Mouse (Mus musculus) layer of hippocampus, postnatal 10 days (tissue): ENCODE data around the gene Kcnj12. TPM values are rescaled to one million over a fixed set of nuclear protein-coding genes. Genes with fewer than 3 reads are reported as not detected.

Experiments
- DNase-seq, 2 experiments: peaks; one replicate each; pipeline ENCODE4 v3.0.0; 2021; ENCODE audit warnings: low spot score in 2 of 2
- long read RNA-seq: library from polyadenylated mRNA; stranded (forward); transcript quantifications from one replicate; pipeline ENCODE4 v2.0.0, GENCODE M21; 2023
- total RNA-seq, 2 experiments: library from RNA; stranded (reverse); gene quantifications; 2 replicates each; pipeline ENCODE4 v1.2.3; 2021

The Kcnj12 gene
- total RNA-seq = 1 to 10 TPM; 7.4 to 8.2 TPM
- long read RNA-seq, partial matches to known transcripts = 0 of 2 reads
- long read RNA-seq, other reads (novel, unspliced or antisense) = 0 of 2 reads

- no peak for DNase-seq
Observed at GRCm38 (mm10) chr11:61022550-61023391, at the start of gene Kcnj12. TSS of gene Kcnj12 (plus strand) at chr11:61022564.

- DNase-seq = no peak
Observed at GRCm38 (mm10) chr11:60975097-60975496, 47.3 kb upstream of the Kcnj12 start.

- DNase-seq = no peak
Observed at GRCm38 (mm10) chr11:60976234-60976633, 46.1 kb upstream of the Kcnj12 start.

GRCm38 (mm10) chr11:60976742-60977141, 45.6 kb upstream of the Kcnj12 start:
- no peak for DNase-seq

DNA sequence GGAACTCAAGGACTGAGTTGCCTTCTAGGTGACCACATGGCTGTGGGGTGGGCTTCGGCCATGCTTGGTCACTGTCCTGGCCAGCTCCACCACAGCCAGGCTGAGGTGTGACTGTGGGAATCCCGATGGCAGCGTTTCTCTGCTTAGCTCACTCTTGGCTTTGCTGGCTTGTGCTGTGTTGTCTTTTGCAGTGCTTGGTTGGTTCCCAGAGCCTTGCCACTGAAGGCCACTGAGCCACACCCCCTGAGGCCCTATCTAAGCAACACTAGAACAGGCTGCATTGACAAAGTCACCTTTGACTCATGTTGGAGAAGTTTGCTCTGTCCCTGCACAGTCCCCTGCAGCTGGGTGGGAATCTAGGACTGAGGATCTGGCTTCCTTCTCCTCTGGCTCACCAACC, 45.2 kb upstream of the Kcnj12 start:
- no peak for DNase-seq

DNA sequence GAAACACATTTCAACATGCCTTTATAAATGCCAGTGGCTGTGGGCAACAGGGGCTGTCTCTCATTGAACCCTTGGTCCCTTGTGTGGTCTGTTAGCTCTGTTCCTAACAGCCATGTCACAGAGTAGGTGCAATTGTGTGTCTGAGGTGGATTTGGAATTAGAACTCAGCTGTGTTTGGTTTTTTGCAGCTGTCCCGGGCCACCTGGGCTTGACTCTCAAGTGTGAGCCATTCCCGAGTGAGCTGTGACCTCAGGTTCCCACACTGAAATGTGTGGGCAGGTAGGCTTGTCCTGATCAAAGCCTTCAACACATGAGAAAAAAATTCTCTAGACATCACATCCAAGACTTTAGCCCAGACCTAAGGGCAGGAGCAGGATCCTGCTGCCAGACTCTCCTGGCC, 43.7 kb upstream of the Kcnj12 start:
- no peak for DNase-seq

DNA sequence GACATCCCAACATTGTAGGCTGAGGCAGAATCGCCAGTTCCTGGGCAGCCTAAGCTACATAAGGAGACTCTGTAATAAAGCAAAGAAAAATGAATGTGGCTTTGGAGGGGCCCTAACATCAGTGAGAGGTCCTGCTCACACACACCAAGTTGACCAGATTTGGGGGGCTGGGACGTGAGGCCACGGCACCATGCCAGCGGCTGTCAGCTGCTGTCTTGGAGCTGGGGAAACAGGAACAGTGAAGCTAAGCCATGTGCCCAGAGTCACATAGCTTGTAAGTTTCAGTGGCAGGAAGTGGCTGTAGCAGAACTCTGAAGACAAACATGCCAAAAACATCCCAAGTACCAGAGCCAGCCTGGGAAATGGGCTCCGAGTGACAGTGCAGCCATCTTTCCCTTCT, 42.6 kb upstream of the Kcnj12 start:
- DNase-seq = no peak

GRCm38 (mm10) chr11:60981693-60982486, 40.5 kb upstream of the Kcnj12 start:
- DNase-seq = no peak

DNA sequence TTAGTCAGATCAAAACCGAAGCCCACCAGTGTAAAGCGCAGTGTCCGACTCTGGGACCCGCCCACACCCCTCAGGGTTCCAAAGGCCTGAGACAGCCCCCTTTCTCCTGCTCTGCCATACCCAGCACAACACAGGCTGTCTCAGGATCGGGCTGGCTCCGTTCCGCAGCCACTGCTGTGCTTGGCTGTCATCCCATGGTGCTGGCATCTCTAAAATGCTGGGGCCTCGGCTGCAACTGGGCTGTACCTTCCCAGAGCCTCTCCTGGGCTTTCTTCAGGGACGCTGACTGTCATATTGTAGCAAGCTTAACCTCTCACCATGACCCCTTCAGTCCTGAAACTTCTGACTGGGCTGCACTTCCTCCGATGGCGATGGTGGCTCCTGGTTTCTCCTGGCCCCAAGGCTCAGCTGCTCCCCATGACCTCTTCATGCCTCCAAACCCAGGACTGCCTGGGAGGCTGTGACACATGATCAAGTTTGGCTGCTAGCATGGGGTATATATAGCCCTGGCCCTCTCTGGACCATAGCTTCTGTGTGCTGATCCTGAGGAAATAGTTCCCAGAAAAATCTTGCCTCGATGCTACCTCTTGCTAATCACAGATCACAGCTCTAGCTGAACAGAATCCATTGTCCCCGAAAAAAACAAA, 37.3 kb upstream of the Kcnj12 start:
- DNase-seq = peak; percentile 57 to 69

DNA sequence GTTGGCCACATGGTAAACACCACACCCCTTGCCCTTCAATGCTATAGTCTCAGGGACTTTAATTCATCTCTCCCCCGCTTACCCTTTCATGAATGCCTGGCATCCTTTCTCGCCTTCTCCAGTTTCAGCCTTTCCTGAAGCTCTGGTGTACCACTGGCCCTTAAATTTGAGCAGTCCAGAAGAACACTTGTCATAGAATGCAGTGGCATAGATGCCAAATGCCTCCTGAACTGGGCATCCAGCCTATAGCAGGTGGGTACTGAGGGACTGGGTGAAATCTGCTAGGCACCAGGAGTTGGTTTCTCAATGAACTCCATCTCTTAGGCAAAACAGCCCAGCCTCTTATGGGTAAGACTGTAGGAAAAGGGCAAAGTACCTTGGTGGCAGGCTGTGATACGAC, 31.9 kb upstream of the Kcnj12 start:
- DNase-seq = no peak

GRCm38 (mm10) chr11:61002736-61003135, 19.6 kb upstream of the Kcnj12 start:
- DNase-seq = no peak

DNA sequence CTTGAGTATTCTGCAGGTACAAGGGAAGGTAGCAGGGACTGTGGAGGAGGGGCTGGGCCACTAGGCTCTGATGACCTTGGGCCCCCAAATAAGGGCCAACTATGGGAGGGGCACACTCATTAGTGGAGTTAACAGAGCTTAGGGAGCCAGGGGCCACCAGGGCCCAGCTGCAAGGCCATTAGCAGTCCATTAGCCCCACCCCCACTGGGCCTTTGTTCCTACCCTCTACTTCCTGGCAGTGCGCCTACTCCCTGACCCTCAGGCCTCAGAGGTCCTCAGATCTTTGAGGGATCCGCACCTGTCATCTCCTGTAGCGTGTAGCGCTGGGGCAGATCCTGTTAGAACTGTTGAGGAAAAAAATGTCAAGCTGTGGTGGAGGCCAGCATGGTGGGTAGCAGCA, 18.3 kb upstream of the Kcnj12 start:
- no peak for DNase-seq

GRCm38 (mm10) chr11:61004781-61005180, 17.6 kb upstream of the Kcnj12 start:
- DNase-seq = no peak

DNA sequence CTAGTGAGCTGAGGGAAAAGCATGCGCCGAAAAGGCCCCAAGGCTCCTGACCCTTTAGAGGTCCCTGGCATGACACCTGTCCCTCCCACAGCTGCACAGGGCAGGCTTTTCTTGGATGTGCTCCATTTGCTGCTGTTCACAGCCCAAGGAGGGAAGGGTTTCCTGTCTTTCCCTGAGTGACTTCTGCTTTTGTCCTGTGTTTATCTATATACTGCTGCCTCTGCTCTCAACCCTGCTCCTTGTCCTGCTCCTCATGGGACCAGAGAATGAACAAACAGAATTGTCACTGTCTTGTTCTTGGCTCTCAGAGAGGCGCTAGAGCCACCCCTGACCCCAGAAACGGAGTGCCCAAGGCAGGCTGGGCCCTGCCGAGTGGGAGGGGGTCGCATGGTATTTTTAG, 17.0 kb upstream of the Kcnj12 start:
- DNase-seq = no peak

- DNase-seq = no peak
Observed at GRCm38 (mm10) chr11:61011736-61012294, 10.5 kb upstream of the Kcnj12 start.

GRCm38 (mm10) chr11:61016866-61017398, 5.4 kb upstream of the Kcnj12 start:
- DNase-seq = no peak

GRCm38 (mm10) chr11:61021129-61021528, 1.2 kb upstream of the Kcnj12 start:
- no peak for DNase-seq

- DNase-seq = peak in 1 of 2 experiments; percentile 52
Observed at GRCm38 (mm10) chr11:61021676-61022549, 451 bp upstream of the Kcnj12 start.

DNA sequence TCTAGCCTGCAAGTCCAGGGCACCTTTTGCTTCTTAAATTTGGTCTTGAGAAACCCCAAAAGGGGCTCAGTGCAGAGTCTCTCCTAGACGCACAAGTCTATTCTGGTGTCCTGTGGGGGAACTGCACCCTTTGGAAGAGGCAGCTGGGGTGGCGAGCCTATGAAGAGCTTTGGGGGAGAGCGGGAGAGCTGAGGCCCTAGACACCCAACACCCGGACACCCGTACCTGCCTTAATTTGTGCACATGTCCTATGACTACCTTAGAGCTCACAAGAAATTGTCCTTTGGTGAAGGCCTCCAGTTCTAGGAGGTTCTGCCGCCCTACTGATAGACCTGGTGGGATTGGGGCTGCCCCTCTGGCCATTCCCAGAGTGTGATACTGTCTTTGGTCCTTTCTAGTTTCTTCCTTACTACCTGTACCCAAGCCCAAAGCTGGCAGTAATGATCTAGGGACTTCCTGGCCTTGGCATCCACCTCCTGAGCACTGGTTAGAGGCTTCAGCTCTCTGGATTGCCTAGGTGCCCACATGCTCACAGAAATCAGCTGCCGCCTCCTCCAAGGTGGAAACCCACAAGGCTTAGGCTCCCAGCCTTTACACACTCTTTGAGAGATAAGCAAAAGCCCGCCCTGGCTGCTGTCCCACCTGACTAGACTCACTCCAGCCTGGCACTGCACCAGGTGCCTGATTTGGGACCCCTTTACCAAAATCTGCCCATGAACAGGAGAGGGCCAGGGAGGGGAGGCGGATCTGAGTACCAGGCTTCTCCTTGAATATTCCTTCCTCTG, 1.2 kb downstream of the Kcnj12 start:
- DNase-seq = no peak
